Mouse (Mus musculus): ENCODE results near the gene Fbxw10. TPM values are rescaled to one million over a fixed set of nuclear protein-coding genes. Genes with fewer than 3 reads are reported as not detected.

The Fbxw10 gene
- total and polyA plus RNA-seq, 3 experiments: 0.55 TPM; not detected in 2

DNA sequence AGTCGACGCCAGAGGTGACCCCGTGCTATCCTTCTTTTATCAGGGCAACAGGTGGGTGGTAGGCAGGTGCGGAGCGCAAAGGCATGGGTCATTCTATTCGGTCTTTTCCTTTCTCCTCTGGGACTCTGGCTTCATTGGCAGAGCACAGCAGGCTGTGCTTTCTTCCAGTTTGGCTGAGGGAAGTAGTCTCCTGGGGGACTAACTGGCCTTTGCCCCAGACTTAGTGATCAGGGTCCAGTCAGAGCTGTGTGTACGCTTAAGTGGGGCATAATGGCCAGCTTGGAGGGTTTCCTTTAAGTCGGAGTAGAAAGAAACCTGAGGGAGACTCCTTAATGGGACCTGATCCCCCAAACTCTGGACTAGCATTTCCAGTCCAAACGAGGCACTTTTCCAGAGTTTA is 26.6 kb downstream of the Fbxw10 start:
- Histone ChIP-seq H3K9me3 (replicated peaks) (peaks cover 2% of the 10 kb centered on the region; the same call in 1 of the 2 replicates), H3K36me3 (replicated peaks) (no peaks in the 10 kb centered on the region), H3K4me3 (ENCODE audit: low read depth, low read length) (no peak overlapping the region), H3K4me1 (ENCODE audit: insufficient read depth, low read depth, low read length) (no peaks in the 10 kb centered on the region), H3K27me3 (ENCODE audit: insufficient read depth, low read length) (peaks cover 27% of the 10 kb centered on the region)
- DNase-seq (ENCODE audit: low spot score) (no peak), ATAC-seq (ENCODE audit: extremely low read depth, insufficient number of reproducible peaks, low FRiP score, poor library complexity, severe bottlenecking) (no peak)
- no peak for TF ChIP-seq TAL1 (conservative IDR thresholded peaks at IDR 0.05; ENCODE audit: low read depth, low read length)
- TF ChIP-seq CTCF (IDR thresholded peaks at IDR 0.05; ENCODE audit: low read depth, low read length): no peak
- TF ChIP-seq POLR2AphosphoS5 (IDR thresholded peaks at IDR 0.05; ENCODE audit: insufficient replicate concordance, low read depth, low read length): no peak
- TF ChIP-seq GATA1 (IDR thresholded peaks at IDR 0.05; ENCODE audit: borderline replicate concordance, low read length): no peak
- TF ChIP-seq GATA2 (IDR thresholded peaks at IDR 0.05; ENCODE audit: borderline replicate concordance, low read depth, low read length): no peak

DNA sequence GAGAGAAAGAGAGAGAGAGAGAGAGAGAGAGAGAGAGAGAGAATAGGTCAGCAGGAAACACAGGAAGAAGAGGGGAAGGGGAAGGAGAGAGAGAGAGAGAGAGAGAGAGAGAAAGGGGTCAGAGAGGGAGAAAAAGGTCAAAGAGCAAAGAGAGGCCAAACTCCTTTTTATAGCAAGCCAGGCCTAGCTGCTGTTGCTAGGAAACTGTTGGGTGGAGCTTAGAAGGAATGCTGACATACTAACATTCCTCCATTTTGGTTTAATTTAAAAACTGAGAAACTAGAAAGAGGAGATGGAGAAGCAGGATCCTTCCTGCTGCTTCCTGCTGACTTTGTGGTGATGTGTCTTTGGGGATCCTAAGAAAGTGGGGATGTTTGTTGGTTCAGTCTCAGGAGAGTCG is 28.8 kb downstream of the Fbxw10 start:
- Histone ChIP-seq H3K36me3 (replicated peaks) (no peaks in the 10 kb centered on the region), H3K4me3 (ENCODE audit: low read depth, low read length) (no peak overlapping the region), H3K27me3 (ENCODE audit: insufficient read depth, low read length) (peaks cover 24% of the 10 kb centered on the region), H3K4me1 (ENCODE audit: insufficient read depth, low read depth, low read length) (peaks cover 5% of the 10 kb centered on the region; the same call in 1 of the 2 replicates), H3K9me3 (replicated peaks) (peaks cover 2% of the 10 kb centered on the region; the same call in 1 of the 2 replicates)
- DNase-seq (ENCODE audit: low spot score) (no peak), ATAC-seq (ENCODE audit: extremely low read depth, insufficient number of reproducible peaks, low FRiP score, poor library complexity, severe bottlenecking) (no peak)
- TF ChIP-seq GATA2 (IDR thresholded peaks at IDR 0.05; ENCODE audit: borderline replicate concordance, low read depth, low read length): no peak
- no peak for TF ChIP-seq CTCF (IDR thresholded peaks at IDR 0.05; ENCODE audit: low read depth, low read length)
- TF ChIP-seq TAL1 (conservative IDR thresholded peaks at IDR 0.05; ENCODE audit: low read depth, low read length): no peak
- no peak for TF ChIP-seq POLR2AphosphoS5 (IDR thresholded peaks at IDR 0.05; ENCODE audit: insufficient replicate concordance, low read depth, low read length)
- TF ChIP-seq GATA1 (IDR thresholded peaks at IDR 0.05; ENCODE audit: borderline replicate concordance, low read length): no peak

- Histone ChIP-seq H3K36me3 (replicated peaks) (peaks cover under 1% of the 10 kb centered on the region), H3K27me3 (ENCODE audit: insufficient read depth, low read length) (peaks cover 22% of the 10 kb centered on the region), H3K4me3 (ENCODE audit: low read depth, low read length) (no peak overlapping the region), H3K9me3 (replicated peaks) (peaks cover 2% of the 10 kb centered on the region; the same call in 1 of the 2 replicates), H3K4me1 (ENCODE audit: insufficient read depth, low read depth, low read length) (peaks cover 8% of the 10 kb centered on the region; the same call in 1 of the 2 replicates)
- TF ChIP-seq GATA1 (IDR thresholded peaks at IDR 0.05; ENCODE audit: borderline replicate concordance, low read length): no peak
- no peak for TF ChIP-seq TAL1 (conservative IDR thresholded peaks at IDR 0.05; ENCODE audit: low read depth, low read length)
- TF ChIP-seq CTCF (IDR thresholded peaks at IDR 0.05; ENCODE audit: low read depth, low read length): no peak
- no peak for TF ChIP-seq GATA2 (IDR thresholded peaks at IDR 0.05; ENCODE audit: borderline replicate concordance, low read depth, low read length)
- TF ChIP-seq POLR2AphosphoS5 (IDR thresholded peaks at IDR 0.05; ENCODE audit: insufficient replicate concordance, low read depth, low read length): no peak
- DNase-seq (ENCODE audit: low spot score) (no peak), ATAC-seq (ENCODE audit: extremely low read depth, insufficient number of reproducible peaks, low FRiP score, poor library complexity, severe bottlenecking) (no peak)
Measured at GRCm38 (mm10) chr11:62876445-62876844, 29.6 kb downstream of the Fbxw10 start.

DNA sequence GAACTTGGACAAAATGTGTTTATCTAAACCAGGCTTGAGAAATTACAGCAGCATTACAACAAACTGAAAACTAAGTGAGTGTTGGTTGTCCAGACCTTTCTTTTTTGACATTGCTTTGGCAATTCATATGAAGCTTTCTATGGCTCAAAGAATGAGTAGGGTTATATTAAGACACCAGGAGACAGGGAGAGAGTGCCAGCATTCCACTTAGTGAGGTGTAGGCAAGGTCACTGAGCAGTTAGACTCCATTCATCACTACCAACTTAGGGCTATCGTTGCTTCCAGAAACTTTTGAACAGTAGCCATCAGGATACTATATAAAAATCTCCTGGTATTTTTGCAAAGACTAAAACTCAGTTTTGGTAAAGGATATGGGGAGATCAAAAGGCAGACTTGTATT is 30.5 kb downstream of the Fbxw10 start:
- ATAC-seq (ENCODE audit: extremely low read depth, insufficient number of reproducible peaks, low FRiP score, poor library complexity, severe bottlenecking): no peak
- TF ChIP-seq GATA2 (IDR thresholded peaks at IDR 0.05; ENCODE audit: borderline replicate concordance, low read depth, low read length) (no peak), GATA1 (IDR thresholded peaks at IDR 0.05; ENCODE audit: borderline replicate concordance, low read length) (no peak), TAL1 (conservative IDR thresholded peaks at IDR 0.05; ENCODE audit: low read depth, low read length) (no peak), POLR2AphosphoS5 (IDR thresholded peaks at IDR 0.05; ENCODE audit: insufficient replicate concordance, low read depth, low read length) (no peak), CTCF (IDR thresholded peaks at IDR 0.05; ENCODE audit: low read depth, low read length) (no peak)
- H3K9me3 ChIP-seq (replicated peaks): peaks cover 2% of the 10 kb centered on the region; the same call in 1 of the 2 replicates
- H3K27me3 ChIP-seq (ENCODE audit: insufficient read depth, low read length): peaks cover 19% of the 10 kb centered on the region
- no peak for DNase-seq (ENCODE audit: low spot score)
- no peak overlapping the region for H3K4me3 ChIP-seq (ENCODE audit: low read depth, low read length)
- H3K36me3 ChIP-seq (replicated peaks): peaks cover 8% of the 10 kb centered on the region
- peaks cover 14% of the 10 kb centered on the region; the same call in 1 of the 2 replicates for H3K4me1 ChIP-seq (ENCODE audit: insufficient read depth, low read depth, low read length)

DNA sequence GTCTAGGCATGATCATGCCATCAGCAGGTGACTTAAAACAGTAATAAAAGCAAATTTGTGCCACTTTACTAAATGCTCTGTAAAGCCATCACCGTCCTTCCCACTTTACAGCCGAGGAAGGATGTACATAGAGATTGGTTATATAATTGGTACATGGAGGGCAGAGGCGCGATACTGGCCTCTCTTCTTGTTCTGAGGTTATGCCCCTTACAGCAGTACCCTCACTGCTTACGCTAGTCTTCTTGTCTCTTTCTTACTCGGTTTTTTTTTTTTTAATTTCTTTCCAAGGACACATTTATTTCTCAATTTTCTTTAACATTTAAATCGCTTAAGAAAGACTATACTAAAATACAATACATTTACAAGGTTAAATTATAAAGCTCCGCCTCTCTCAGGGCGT is 31.9 kb downstream of the Fbxw10 start:
- Histone ChIP-seq H3K4me3 (ENCODE audit: low read depth, low read length) (peak overlapping the region; percentile 89; the same call in 1 of the 2 replicates), H3K36me3 (replicated peaks) (peaks cover 18% of the 10 kb centered on the region), H3K27me3 (ENCODE audit: insufficient read depth, low read length) (peaks cover 12% of the 10 kb centered on the region), H3K4me1 (ENCODE audit: insufficient read depth, low read depth, low read length) (peaks cover 15% of the 10 kb centered on the region; the same call in 1 of the 2 replicates), H3K9me3 (replicated peaks) (peaks cover 2% of the 10 kb centered on the region; the same call in 1 of the 2 replicates)
- ATAC-seq (ENCODE audit: extremely low read depth, insufficient number of reproducible peaks, low FRiP score, poor library complexity, severe bottlenecking): no peak
- TF ChIP-seq GATA1 (IDR thresholded peaks at IDR 0.05; ENCODE audit: borderline replicate concordance, low read length): no peak
- no peak for TF ChIP-seq TAL1 (conservative IDR thresholded peaks at IDR 0.05; ENCODE audit: low read depth, low read length)
- no peak for TF ChIP-seq GATA2 (IDR thresholded peaks at IDR 0.05; ENCODE audit: borderline replicate concordance, low read depth, low read length)
- TF ChIP-seq POLR2AphosphoS5 (IDR thresholded peaks at IDR 0.05; ENCODE audit: insufficient replicate concordance, low read depth, low read length): no peak
- no peak for TF ChIP-seq CTCF (IDR thresholded peaks at IDR 0.05; ENCODE audit: low read depth, low read length)
- DNase-seq (ENCODE audit: low spot score): no peak

- H3K4me1 ChIP-seq (ENCODE audit: insufficient read depth, low read depth, low read length): peaks cover 15% of the 10 kb centered on the region; the same call in 1 of the 2 replicates
- ATAC-seq (ENCODE audit: extremely low read depth, insufficient number of reproducible peaks, low FRiP score, poor library complexity, severe bottlenecking): peak; percentile 98
Measured at GRCm38 (mm10) chr11:62879220-62880048, 32.6 kb downstream of the Fbxw10 start, which contains the start of gene Tvp23b. TSS of gene Tvp23b (plus strand) at chr11:62879455.

More at GRCm38 (mm10) chr11:62879220-62880048, 32.6 kb downstream of the Fbxw10 start, which contains the start of gene Tvp23b:
- no peak for TF ChIP-seq CTCF (IDR thresholded peaks at IDR 0.05; ENCODE audit: low read depth, low read length)
- H3K27me3 ChIP-seq (ENCODE audit: insufficient read depth, low read length): peaks cover 12% of the 10 kb centered on the region
- peaks cover 2% of the 10 kb centered on the region; the same call in 1 of the 2 replicates for H3K9me3 ChIP-seq (replicated peaks)
- DNase-seq (ENCODE audit: low spot score): peak; percentile 95
- H3K36me3 ChIP-seq (replicated peaks): peaks cover 21% of the 10 kb centered on the region
- peak within 1 kb of the TSS; percentile 89 for H3K4me3 ChIP-seq (ENCODE audit: low read depth, low read length)

All from G1E (cell line).